Mouse (Mus musculus): Measurements from ENCODE around the gene Them5.

GRCm38 (mm10) chr3:94371637-94372036 is 29.7 kb downstream of the Them5 start:
- TF ChIP-seq CHD1 (IDR thresholded peaks at IDR 0.05; ENCODE audit: low read depth, low read length) = no peak
- TF ChIP-seq KAT2A (IDR thresholded peaks at IDR 0.05; ENCODE audit: insufficient replicate concordance, low read length) = no peak
- TF ChIP-seq MAZ (IDR thresholded peaks at IDR 0.05; ENCODE audit: low read depth, low read length) = no peak
- TF ChIP-seq RAD21 (IDR thresholded peaks at IDR 0.05; ENCODE audit: low read depth, low read length) = no peak
